Mouse (Mus musculus) retina, postnatal 7 days (tissue): ENCODE results near the gene Pex11g.

ENCODE experiments used
- DNase-seq: peaks from one replicate; pipeline ENCODE4 v3.0.0-alpha.2; 2012; ENCODE audit warnings: low read depth, low spot score

The Pex11g gene

DNA sequence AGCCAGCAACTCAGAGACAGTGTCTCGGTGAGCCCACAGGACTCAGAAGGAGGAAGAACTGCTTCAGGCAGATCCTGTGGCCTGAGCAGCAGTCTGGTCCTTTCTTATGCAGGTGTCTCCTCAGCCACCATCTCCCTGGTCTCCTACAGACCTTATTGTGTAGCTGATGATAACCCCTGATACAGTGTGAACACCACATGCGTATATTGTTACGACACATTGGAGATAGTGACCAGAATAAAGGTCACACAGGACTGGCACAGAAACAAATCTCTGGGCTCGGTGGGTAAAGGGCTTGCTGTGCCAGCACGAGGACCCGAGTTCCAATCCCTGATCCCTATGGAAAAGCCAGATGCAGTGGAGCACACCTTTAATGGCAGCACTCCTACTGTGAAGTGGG lies 51.8 kb downstream of the Pex11g start:
- no peak for DNase-seq

DNA sequence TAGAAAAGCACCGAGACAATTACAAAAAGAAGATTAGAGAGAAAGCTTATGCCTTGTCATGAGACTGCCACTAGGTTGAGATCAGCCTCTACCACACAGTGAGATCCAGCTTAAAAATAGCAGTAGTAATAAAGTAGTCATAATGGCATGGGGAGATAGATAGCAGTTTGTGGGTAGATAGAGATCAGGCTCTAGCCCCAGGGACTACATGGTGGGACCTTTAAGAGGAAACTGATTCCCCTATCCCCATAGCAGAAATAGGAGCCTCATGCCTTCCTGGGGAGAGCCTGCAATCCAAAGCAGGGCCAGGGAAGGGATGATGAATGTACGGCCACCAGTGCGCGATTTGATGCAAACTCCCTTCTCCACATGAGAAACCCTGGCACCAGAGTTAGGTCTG lies 52.2 kb downstream of the Pex11g start:
- no peak for DNase-seq

DNA sequence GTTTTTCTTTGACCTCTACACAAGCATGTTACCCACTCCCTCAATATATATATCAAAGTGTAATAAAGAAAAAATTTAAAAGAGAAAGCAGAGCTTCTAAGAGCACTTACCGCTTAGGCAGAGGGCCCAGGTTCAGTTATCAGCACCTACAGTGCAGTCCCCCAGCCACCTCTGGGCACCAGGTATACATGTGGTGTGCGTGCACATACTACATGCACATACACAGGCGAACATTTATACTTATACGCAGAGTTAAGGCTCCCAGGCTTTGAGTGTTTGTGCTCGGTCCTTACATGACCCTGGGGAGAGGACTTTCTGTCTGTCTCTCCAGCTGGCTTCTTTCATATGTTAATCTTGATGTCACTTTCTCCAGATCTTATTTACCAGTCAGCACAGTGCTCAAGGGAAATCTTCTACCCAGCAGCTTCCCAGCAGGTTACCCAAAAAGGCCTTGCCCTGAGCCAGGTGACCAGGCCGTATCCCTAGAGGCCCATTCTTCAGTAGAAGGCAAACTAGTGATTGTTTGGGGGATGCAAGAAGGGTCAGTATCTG lies 52.8 kb downstream of the Pex11g start:
- DNase-seq, result no peak

DNA sequence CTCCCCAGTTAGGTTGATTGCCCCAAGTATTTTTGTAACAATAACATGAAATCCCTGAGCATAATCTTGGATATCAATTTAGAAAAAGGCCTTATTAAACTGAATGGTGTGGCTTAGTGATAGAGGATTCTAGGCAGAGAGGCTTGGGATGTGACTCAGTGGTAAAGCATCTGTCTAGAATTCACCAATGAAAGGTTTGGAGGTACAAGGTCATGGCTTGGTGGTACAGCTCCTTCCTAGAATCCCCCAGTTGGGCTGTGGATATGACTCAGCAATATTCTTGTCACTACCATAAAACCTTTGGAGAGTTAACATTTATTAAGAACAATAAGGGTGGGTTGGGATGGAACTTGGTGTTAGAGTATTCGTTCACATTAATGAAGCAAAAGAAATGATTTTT lies 54.7 kb downstream of the Pex11g start:
- no peak for DNase-seq

DNA sequence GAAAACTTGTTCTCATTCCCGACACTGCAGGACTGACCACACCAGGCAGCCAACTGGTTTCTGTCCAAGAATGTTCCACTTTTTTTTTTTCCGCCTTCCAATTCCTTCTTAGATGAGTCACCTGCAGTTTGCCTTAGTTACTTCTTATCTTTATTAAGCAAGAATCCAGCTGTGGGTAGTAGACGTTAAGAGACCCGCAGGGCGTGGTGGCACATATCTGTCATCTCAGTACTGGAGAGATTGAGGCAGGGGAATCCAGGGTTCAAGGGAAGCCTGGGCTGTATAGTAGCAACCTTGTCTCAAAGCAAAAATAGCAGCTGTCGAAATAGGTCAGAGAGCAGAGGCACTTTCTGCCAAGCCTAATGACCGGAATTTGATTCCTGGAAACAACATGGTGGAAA lies 55.6 kb downstream of the Pex11g start:
- no peak for DNase-seq

DNA sequence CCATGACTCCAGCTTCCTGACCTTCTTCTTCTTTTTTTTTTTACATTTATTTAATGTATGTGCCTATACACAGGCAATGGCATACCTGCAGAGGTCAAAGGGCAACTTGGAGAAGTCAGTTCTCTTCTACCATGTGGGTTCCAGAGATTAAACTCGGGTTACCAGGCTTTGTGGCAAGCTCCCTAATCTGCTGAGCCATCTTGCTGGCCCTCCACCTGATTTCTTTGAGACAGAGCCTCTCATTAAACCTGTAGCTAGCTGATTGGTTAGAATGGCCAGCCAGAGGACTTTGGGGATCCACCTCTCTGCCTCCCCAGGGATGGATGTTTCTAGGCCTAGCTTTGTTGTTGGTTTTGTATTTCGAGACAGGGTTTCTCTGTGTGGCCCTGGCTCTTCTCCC lies 56.4 kb downstream of the Pex11g start:
- no peak for DNase-seq

DNA sequence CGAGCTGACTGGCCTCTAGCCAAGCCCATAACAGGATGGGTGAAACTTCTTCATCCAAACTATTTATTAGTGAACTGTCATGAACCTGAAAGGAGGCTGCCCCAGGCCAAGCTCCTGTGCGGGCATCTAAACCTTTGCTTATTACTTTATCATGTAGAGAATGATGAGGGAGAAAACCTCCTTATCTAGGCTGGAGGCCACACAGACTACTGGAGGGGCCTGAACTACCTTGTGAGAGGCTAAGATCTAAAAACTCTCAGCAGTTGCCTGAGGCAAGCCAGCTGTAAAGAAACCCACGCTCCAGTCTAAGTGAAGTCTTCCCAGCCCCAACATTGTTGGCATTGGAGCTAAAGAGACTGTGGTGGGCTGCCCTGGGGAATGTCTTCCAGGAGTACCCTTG lies 60.1 kb downstream of the Pex11g start:
- no peak for DNase-seq
